Mouse (Mus musculus): ENCODE data around the gene Gabpb2. TPM values are rescaled to one million over a fixed set of nuclear protein-coding genes. Genes with fewer than 3 reads are reported as not detected.

The Gabpb2 gene
- polyA plus RNA-seq, 1 experiment from 2014 or later: 4.5 TPM

- Histone ChIP-seq H3K4me3 (replicated peaks; ENCODE audit: low read depth, low read length) (peak within 1 kb of the TSS; percentile 98), H3K9ac (ENCODE audit: low read depth, low read length) (peak within 1 kb of the TSS; percentile 96), H3K9me3 (replicated peaks; ENCODE audit: low read length) (no peaks in the 10 kb centered on the region), H3K36me3 (ENCODE audit: insufficient read depth, low read length) (peaks cover 13% of the 10 kb centered on the region), H3K27ac (peak within 1 kb of the TSS; percentile 97), H3K27me3 (ENCODE audit: insufficient read depth, low read length) (no peaks in the 10 kb centered on the region), H3K4me2 (ENCODE audit: low read length) (peak within 1 kb of the TSS; percentile 93), H3K4me1 (replicated peaks; ENCODE audit: insufficient read depth, low read length) (peaks cover 22% of the 10 kb centered on the region)
- ATAC-seq (replicated peaks; ENCODE audit: low FRiP score, low read depth) (peak; percentile 68), DNase-seq (ENCODE audit: low spot score) (peak; percentile 92)
- WGBS: under 1% methylated on average over 62 of the region's 64 CpGs
- TF ChIP-seq CTCF (IDR thresholded peaks at IDR 0.05; ENCODE audit: low read depth): 0 out of 2 replicates have a peak, but pooled peaks have one; percentile 8
These were observed 10.6 kb upstream of the Gabpb2 start, which contains the start of gene Cdc42se1 for GRCm38 (mm10) chr3:95228148-95228893. Gene Cdc42se1 (plus strand): TSS chr3:95228732.

- peaks cover 22% of the 10 kb centered on the region for H3K4me1 ChIP-seq (replicated peaks; ENCODE audit: insufficient read depth, low read length)
- WGBS: 0% methylated on average over 1 of the region's 1 CpGs
- no peak for ATAC-seq (replicated peaks; ENCODE audit: low FRiP score, low read depth)
These were observed 9.5 kb upstream of the Gabpb2 start for GRCm38 (mm10) chr3:95227214-95227613.

GRCm38 (mm10) chr3:95224295-95224694 lies 6.6 kb upstream of the Gabpb2 start:
- Histone ChIP-seq H3K27me3 (ENCODE audit: insufficient read depth, low read length) (no peaks in the 10 kb centered on the region), H3K4me2 (ENCODE audit: low read length) (no peak overlapping the region), H3K27ac (no peak overlapping the region), H3K9ac (ENCODE audit: low read depth, low read length) (no peak overlapping the region), H3K9me3 (replicated peaks; ENCODE audit: low read length) (no peaks in the 10 kb centered on the region), H3K4me3 (replicated peaks; ENCODE audit: low read depth, low read length) (no peak overlapping the region), H3K36me3 (ENCODE audit: insufficient read depth, low read length) (peaks cover 10% of the 10 kb centered on the region), H3K4me1 (replicated peaks; ENCODE audit: insufficient read depth, low read length) (peaks cover 6% of the 10 kb centered on the region; the same call in 1 of the 2 replicates)
- no peak for ATAC-seq (replicated peaks; ENCODE audit: low FRiP score, low read depth)
- WGBS: 37% methylated on average over 6 of the region's 6 CpGs
- TF ChIP-seq CTCF (IDR thresholded peaks at IDR 0.05; ENCODE audit: low read depth): no peak
- peak; percentile 49 for DNase-seq (ENCODE audit: low spot score)

More at GRCm38 (mm10) chr3:95227214-95227613, 9.5 kb upstream of the Gabpb2 start:
- Histone ChIP-seq H3K9ac (ENCODE audit: low read depth, low read length) (0 out of 2 replicates have a peak overlapping the region, but pooled peaks have one; percentile 23), H3K4me2 (ENCODE audit: low read length) (peak overlapping the region; percentile 93), H3K27me3 (ENCODE audit: insufficient read depth, low read length) (no peaks in the 10 kb centered on the region), H3K36me3 (ENCODE audit: insufficient read depth, low read length) (peaks cover 12% of the 10 kb centered on the region; the same call in 1 of the 2 replicates), H3K27ac (peak overlapping the region; percentile 97; the same call in 1 of the 2 replicates), H3K9me3 (replicated peaks; ENCODE audit: low read length) (no peaks in the 10 kb centered on the region), H3K4me3 (replicated peaks; ENCODE audit: low read depth, low read length) (peak overlapping the region; percentile 98)
- TF ChIP-seq CTCF (IDR thresholded peaks at IDR 0.05; ENCODE audit: low read depth): no peak
- DNase-seq (ENCODE audit: low spot score): no peak

- Histone ChIP-seq H3K9ac (ENCODE audit: low read depth, low read length) (no peak overlapping the region), H3K36me3 (ENCODE audit: insufficient read depth, low read length) (peaks cover 10% of the 10 kb centered on the region), H3K9me3 (replicated peaks; ENCODE audit: low read length) (no peaks in the 10 kb centered on the region), H3K4me1 (replicated peaks; ENCODE audit: insufficient read depth, low read length) (peaks cover 8% of the 10 kb centered on the region; the same call in 1 of the 2 replicates), H3K27me3 (ENCODE audit: insufficient read depth, low read length) (no peaks in the 10 kb centered on the region), H3K27ac (no peak overlapping the region), H3K4me2 (ENCODE audit: low read length) (no peak overlapping the region), H3K4me3 (replicated peaks; ENCODE audit: low read depth, low read length) (no peak overlapping the region)
- TF ChIP-seq CTCF (IDR thresholded peaks at IDR 0.05; ENCODE audit: low read depth): no peak
- 94% methylated on average over 2 of the region's 2 CpGs for WGBS
- ATAC-seq (replicated peaks; ENCODE audit: low FRiP score, low read depth) (no peak), DNase-seq (ENCODE audit: low spot score) (no peak)
These were observed 5.3 kb upstream of the Gabpb2 start for GRCm38 (mm10) chr3:95223041-95223440.

GRCm38 (mm10) chr3:95218466-95219137 lies 886 bp upstream of the Gabpb2 start:
- Histone ChIP-seq H3K36me3 (ENCODE audit: insufficient read depth, low read length) (peaks cover 15% of the 10 kb centered on the region), H3K27ac (peak overlapping the region; percentile 99), H3K27me3 (ENCODE audit: insufficient read depth, low read length) (no peaks in the 10 kb centered on the region), H3K9ac (ENCODE audit: low read depth, low read length) (peak overlapping the region; percentile 97; the same call in 1 of the 2 replicates), H3K4me1 (replicated peaks; ENCODE audit: insufficient read depth, low read length) (0 out of 2 replicates have a peak, but pooled peaks cover 4% of the 10 kb centered on the region), H3K4me2 (ENCODE audit: low read length) (peak overlapping the region; percentile 69), H3K4me3 (replicated peaks; ENCODE audit: low read depth, low read length) (peak overlapping the region; percentile 86), H3K9me3 (replicated peaks; ENCODE audit: low read length) (no peaks in the 10 kb centered on the region)
- DNase-seq (ENCODE audit: low spot score) (no peak), ATAC-seq (replicated peaks; ENCODE audit: low FRiP score, low read depth) (no peak)
- TF ChIP-seq CTCF (IDR thresholded peaks at IDR 0.05; ENCODE audit: low read depth): no peak
- 81% methylated on average over 6 of the region's 6 CpGs for WGBS

GRCm38 (mm10) chr3:95216655-95217254 lies 961 bp downstream of the Gabpb2 start:
- TF ChIP-seq CTCF (IDR thresholded peaks at IDR 0.05; ENCODE audit: low read depth): no peak
- Histone ChIP-seq H3K9me3 (replicated peaks; ENCODE audit: low read length) (no peaks in the 10 kb centered on the region), H3K27ac (peak overlapping the region; percentile 99), H3K9ac (ENCODE audit: low read depth, low read length) (peak overlapping the region; percentile 97), H3K4me3 (replicated peaks; ENCODE audit: low read depth, low read length) (peak overlapping the region; percentile 86), H3K4me2 (ENCODE audit: low read length) (peak overlapping the region; percentile 69), H3K4me1 (replicated peaks; ENCODE audit: insufficient read depth, low read length) (0 out of 2 replicates have a peak, but pooled peaks cover 4% of the 10 kb centered on the region), H3K36me3 (ENCODE audit: insufficient read depth, low read length) (peaks cover 9% of the 10 kb centered on the region), H3K27me3 (ENCODE audit: insufficient read depth, low read length) (no peaks in the 10 kb centered on the region)
- no peak for DNase-seq (ENCODE audit: low spot score)
- WGBS: 13% methylated on average over 4 of the region's 4 CpGs
- ATAC-seq (replicated peaks; ENCODE audit: low FRiP score, low read depth): peak; percentile 55
